Mouse (Mus musculus): ENCODE results near the gene Kat14. TPM values are rescaled to one million over a fixed set of nuclear protein-coding genes. Genes with fewer than 3 reads are reported as not detected.

Gene Kat14
- polyA plus RNA-seq, 1 experiment from 2014 or later = 54.6 TPM

Other genes with a start within 250 kb of the Kat14 start
- 20.3 and 21.7 TPM in 2 replicates for gene Mgme1, start 98.3 kb upstream of the Kat14 start, polyA plus RNA-seq (2016; fragmentation: Nextera tagmentation; extraction: Ambion mirVana)
- gene Snx5, start 98.1 kb upstream of the Kat14 start, polyA plus RNA-seq (2016; fragmentation: Nextera tagmentation; extraction: Ambion mirVana) = 139 and 145 TPM in 2 replicates
- 1.4 and 1.8 TPM in 2 replicates for gene Ovol2, start 36.8 kb upstream of the Kat14 start, polyA plus RNA-seq (2016; fragmentation: Nextera tagmentation; extraction: Ambion mirVana)
- gene Pet117, start within 50 bp of the Kat14 start, polyA plus RNA-seq (2016; fragmentation: Nextera tagmentation; extraction: Ambion mirVana) = 0.60 and 1.5 TPM in 2 replicates
- gene Dzank1, start 158.4 kb downstream of the Kat14 start, polyA plus RNA-seq (2016; fragmentation: Nextera tagmentation; extraction: Ambion mirVana) = 1.1 and 1.8 TPM in 2 replicates
- 35.0 and 36.4 TPM in 2 replicates for gene Polr3f, start 158.7 kb downstream of the Kat14 start, polyA plus RNA-seq (2016; fragmentation: Nextera tagmentation; extraction: Ambion mirVana)
- gene Rbbp9, start 181.9 kb downstream of the Kat14 start, polyA plus RNA-seq (2016; fragmentation: Nextera tagmentation; extraction: Ambion mirVana) = 58.2 and 62.5 TPM in 2 replicates
- 97.5 and 105 TPM in 2 replicates for gene Sec23b, start 187.2 kb downstream of the Kat14 start, polyA plus RNA-seq (2016; fragmentation: Nextera tagmentation; extraction: Ambion mirVana)
- gene Smim26, start 225.1 kb downstream of the Kat14 start, polyA plus RNA-seq (2016; fragmentation: Nextera tagmentation; extraction: Ambion mirVana) = 43.3 and 46.0 TPM in 2 replicates
- 35.2 and 39.5 TPM in 2 replicates for gene Dtd1, start 230.9 kb downstream of the Kat14 start, polyA plus RNA-seq (2016; fragmentation: Nextera tagmentation; extraction: Ambion mirVana)